Mouse (Mus musculus) gastrocnemius, adult 18-20 months (tissue): ENCODE data around the gene Ctdsp1. TPM values are rescaled to one million over a fixed set of nuclear protein-coding genes. Genes with fewer than 3 reads are reported as not detected.

Source experiments
- DNase-seq: peaks from one replicate; pipeline ENCODE4 v3.0.0; 2021; ENCODE audit warnings: low spot score
- microRNA-seq: library from miRNA; unstranded; fragments of <30 nt; microRNA quantifications from one replicate; pipeline ENCODE4 v1.2.0, GENCODE M21; 2021
- total RNA-seq, 2 experiments: library from RNA; stranded (reverse); gene quantifications; 2 replicates each; pipeline ENCODE4 v1.2.3; 2021

The Ctdsp1 gene
- total RNA-seq, 2 experiments from 2014 or later = 107 TPM

DNA sequence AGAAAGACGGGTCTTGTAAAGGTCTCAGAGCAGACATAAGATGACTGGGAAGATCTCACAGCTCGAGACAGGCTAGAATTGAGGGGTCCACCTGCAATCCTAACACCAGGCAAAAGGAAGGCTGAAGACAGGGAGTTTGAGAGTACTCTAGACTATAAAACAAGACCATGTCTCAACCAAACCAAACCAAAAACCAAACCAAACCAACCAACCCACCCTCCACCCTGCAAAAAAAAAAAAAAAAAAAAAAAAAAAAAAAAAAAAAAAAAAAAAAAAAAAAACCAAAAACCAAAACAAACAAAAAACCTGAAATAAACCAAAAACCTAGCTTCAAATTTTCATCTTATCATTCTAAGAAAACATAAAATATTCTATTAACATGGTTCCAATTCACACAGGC is 53.2 kb downstream of the Ctdsp1 start:
- no peak for DNase-seq

Small RNA genes lying within 50 kb of the gene (microRNA-seq; reads per million reads assigned to microRNA genes)
- gene Mir26b = 42,881 reads per million, percentile 98 among the genes with 10 or more reads in this experiment

Other genes with a start within 250 kb of the Ctdsp1 start
- gene Cxcr2, start 237.5 kb upstream of the Ctdsp1 start, total RNA-seq = not detected
- gene Cxcr1, start 196.9 kb upstream of the Ctdsp1 start, total RNA-seq = not detected
- 10 to 100 TPM; 71.0 to 82.9 TPM for gene Arpc2, start 155.4 kb upstream of the Ctdsp1 start, total RNA-seq
- not detected for gene Gpbar1, start 113.0 kb upstream of the Ctdsp1 start, total RNA-seq
- gene Aamp, start 106.8 kb upstream of the Ctdsp1 start, total RNA-seq = 10 to 100 TPM; 74.4 to 77.1 TPM
- 10 to 100 TPM; 54.0 to 63.3 TPM for gene Pnkd, start 106.6 kb upstream of the Ctdsp1 start, total RNA-seq
- 10 to 100 TPM; 29.0 to 42.2 TPM for gene Tmbim1, start 85.9 kb upstream of the Ctdsp1 start, total RNA-seq
- under 1 TPM in 1 of 2 experiments, not detected in 1; 0.11 TPM for gene Catip, start 29.4 kb upstream of the Ctdsp1 start, total RNA-seq
- 1 to 10 TPM; 3.6 to 8.1 TPM for gene Slc11a1, start 16.3 kb upstream of the Ctdsp1 start, total RNA-seq
- gene Vil1, start 17.9 kb downstream of the Ctdsp1 start, total RNA-seq = under 1 TPM in 1 of 2 experiments, not detected in 1; 0.11 TPM
- 10 to 100 TPM; 12.1 to 13.1 TPM for gene Cnot9, start 114.5 kb downstream of the Ctdsp1 start, total RNA-seq
- 10 to 100 TPM; 58.2 to 66.9 TPM for gene Plcd4, start 151.4 kb downstream of the Ctdsp1 start, total RNA-seq
- 1 to 10 TPM; 7.2 to 7.8 TPM for gene Usp37, start 152.8 kb downstream of the Ctdsp1 start, total RNA-seq
- gene Zfp142, start 196.7 kb downstream of the Ctdsp1 start, total RNA-seq = 1 to 10 TPM; 8.7 to 9.7 TPM
- gene Bcs1l, start 196.8 kb downstream of the Ctdsp1 start, total RNA-seq = 10 to 100 TPM; 20.6 to 21.6 TPM
- gene Rnf25, start 209.9 kb downstream of the Ctdsp1 start, total RNA-seq = 10 to 100 TPM; 16.2 to 16.5 TPM
- under 1 TPM; 0.27 to 0.28 TPM for gene Stk36, start 209.9 kb downstream of the Ctdsp1 start, total RNA-seq